Mouse (Mus musculus): ENCODE measurements around the gene Pitpnm1. TPM values are rescaled to one million over a fixed set of nuclear protein-coding genes. Genes with fewer than 3 reads are reported as not detected.

Pitpnm1 gene
- polyA plus RNA-seq, 1 experiment from 2014 or later = 18.9 TPM

- Histone ChIP-seq H3K27ac (ENCODE audit: low read length) (no peak overlapping the region), H3K9ac (replicated peaks; ENCODE audit: low read depth) (no peak overlapping the region), H3K27me3 (replicated peaks; ENCODE audit: insufficient read depth, low read length) (no peaks in the 10 kb centered on the region), H3K4me3 (ENCODE audit: low read depth, low read length) (no peak overlapping the region), H3K9me3 (ENCODE audit: low read length) (no peaks in the 10 kb centered on the region), H3K36me3 (ENCODE audit: insufficient read depth, low read length) (peaks cover 3% of the 10 kb centered on the region; the same call in 1 of the 2 replicates), H3K4me2 (replicated peaks; ENCODE audit: low read depth, low read length) (peak overlapping the region; percentile 79; the same call in 1 of the 2 replicates), H3K4me1 (ENCODE audit: insufficient read depth, low read depth, low read length) (peaks cover 12% of the 10 kb centered on the region; the same call in 1 of the 2 replicates)
- 92% methylated on average over 17 of the region's 17 CpGs for WGBS
- DNase-seq (ENCODE audit: low spot score) (no peak), ATAC-seq (no peak)
- TF ChIP-seq CTCF (IDR thresholded peaks at IDR 0.05) = no peak
These were observed 50.1 kb downstream of the Pitpnm1 start for GRCm38 (mm10) chr19:4149764-4150461.

DNA sequence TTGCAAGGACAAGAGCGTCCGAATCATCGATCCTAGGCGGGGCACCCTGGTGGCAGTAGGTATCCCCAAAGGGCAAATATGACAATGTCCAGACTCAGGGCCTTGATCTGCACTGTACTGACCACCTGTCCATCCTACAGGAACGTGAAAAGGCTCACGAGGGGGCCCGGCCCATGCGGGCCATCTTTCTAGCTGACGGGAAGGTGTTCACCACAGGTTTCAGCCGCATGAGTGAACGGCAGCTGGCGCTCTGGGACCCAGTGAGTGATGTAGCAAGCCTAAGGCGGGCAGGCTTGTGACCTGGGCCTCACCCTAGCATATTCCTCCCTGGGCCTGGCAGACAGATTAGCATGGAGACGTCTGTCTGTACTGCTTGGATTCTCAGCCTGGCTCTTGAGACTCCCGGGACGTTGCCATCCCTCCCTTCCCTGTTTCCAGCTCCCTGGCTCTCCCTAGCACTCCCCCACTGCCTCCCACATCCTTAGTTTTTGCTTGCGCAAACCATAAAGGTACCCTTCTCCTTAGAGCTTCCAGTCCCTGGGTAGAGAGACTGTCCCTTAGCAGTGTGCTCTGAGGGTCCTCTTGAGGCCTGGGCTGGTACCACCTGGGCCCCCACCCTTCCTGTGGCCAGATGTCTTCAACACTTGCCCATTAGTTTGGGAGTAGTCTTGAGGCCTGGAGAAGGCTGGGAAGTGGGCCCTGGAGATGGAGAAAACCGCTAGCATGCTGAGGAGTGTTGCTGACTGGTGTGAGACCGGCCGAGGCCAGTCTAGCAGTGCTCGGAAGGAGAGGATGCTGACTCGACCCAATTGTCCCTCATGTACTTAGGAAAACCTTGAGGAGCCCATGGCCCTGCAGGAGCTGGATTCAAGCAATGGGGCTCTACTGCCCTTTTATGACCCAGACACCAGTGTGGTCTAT is 51.0 kb downstream of the Pitpnm1 start:
- Histone ChIP-seq H3K9ac (replicated peaks; ENCODE audit: low read depth) (no peak overlapping the region), H3K4me3 (ENCODE audit: low read depth, low read length) (no peak overlapping the region), H3K9me3 (ENCODE audit: low read length) (no peaks in the 10 kb centered on the region), H3K4me1 (ENCODE audit: insufficient read depth, low read depth, low read length) (peaks cover 12% of the 10 kb centered on the region; the same call in 1 of the 2 replicates), H3K27ac (ENCODE audit: low read length) (no peak overlapping the region), H3K4me2 (replicated peaks; ENCODE audit: low read depth, low read length) (no peak overlapping the region), H3K36me3 (ENCODE audit: insufficient read depth, low read length) (peaks cover 3% of the 10 kb centered on the region; the same call in 1 of the 2 replicates), H3K27me3 (replicated peaks; ENCODE audit: insufficient read depth, low read length) (no peaks in the 10 kb centered on the region)
- 88% methylated on average over 22 of the region's 22 CpGs for WGBS
- ATAC-seq (no peak), DNase-seq (ENCODE audit: low spot score) (no peak)
- no peak for TF ChIP-seq CTCF (IDR thresholded peaks at IDR 0.05)
- no peak for TF ChIP-seq EP300 (IDR thresholded peaks at IDR 0.05)

GRCm38 (mm10) chr19:4151488-4151860 is 51.7 kb downstream of the Pitpnm1 start:
- H3K36me3 ChIP-seq (ENCODE audit: insufficient read depth, low read length) = peaks cover 5% of the 10 kb centered on the region; the same call in 1 of the 2 replicates

DNA sequence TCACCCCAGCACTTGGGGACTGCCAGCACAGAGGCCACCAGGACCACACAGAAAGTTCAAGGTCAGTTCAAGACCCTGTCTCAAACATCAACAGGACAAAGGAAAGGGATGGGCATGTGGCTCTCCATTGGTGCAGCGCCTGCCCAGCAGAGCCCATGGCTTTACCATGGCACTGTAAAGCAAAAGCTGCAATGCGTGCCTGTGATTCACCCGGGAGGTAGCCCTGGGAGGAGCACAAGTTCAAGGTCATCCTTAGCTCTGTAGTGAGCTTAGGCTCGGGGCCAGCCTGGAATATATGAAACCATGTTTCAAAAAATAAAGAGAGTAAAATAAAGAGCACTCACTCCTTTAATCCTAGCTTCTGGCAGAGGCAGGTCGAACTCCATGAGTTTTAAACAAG is 52.1 kb downstream of the Pitpnm1 start:
- H3K4me1 ChIP-seq (ENCODE audit: insufficient read depth, low read depth, low read length) = peaks cover 12% of the 10 kb centered on the region; the same call in 1 of the 2 replicates
- TF ChIP-seq EP300 (IDR thresholded peaks at IDR 0.05) = no peak
- TF ChIP-seq CTCF (IDR thresholded peaks at IDR 0.05) = no peak
- WGBS = 86% methylated on average over 5 of the region's 5 CpGs
- DNase-seq (ENCODE audit: low spot score) (no peak), ATAC-seq (no peak)
- H3K27me3 ChIP-seq (replicated peaks; ENCODE audit: insufficient read depth, low read length) = no peaks in the 10 kb centered on the region
- H3K4me3 ChIP-seq (ENCODE audit: low read depth, low read length) = no peak overlapping the region
- no peaks in the 10 kb centered on the region for H3K9me3 ChIP-seq (ENCODE audit: low read length)
- no peak overlapping the region for H3K27ac ChIP-seq (ENCODE audit: low read length)
- peaks cover 9% of the 10 kb centered on the region; the same call in 1 of the 2 replicates for H3K36me3 ChIP-seq (ENCODE audit: insufficient read depth, low read length)
- no peak overlapping the region for H3K4me2 ChIP-seq (replicated peaks; ENCODE audit: low read depth, low read length)
- no peak overlapping the region for H3K9ac ChIP-seq (replicated peaks; ENCODE audit: low read depth)

More at GRCm38 (mm10) chr19:4151488-4151860, 51.7 kb downstream of the Pitpnm1 start:
- Histone ChIP-seq H3K27me3 (replicated peaks; ENCODE audit: insufficient read depth, low read length) (no peaks in the 10 kb centered on the region), H3K27ac (ENCODE audit: low read length) (no peak overlapping the region), H3K9ac (replicated peaks; ENCODE audit: low read depth) (no peak overlapping the region), H3K9me3 (ENCODE audit: low read length) (no peaks in the 10 kb centered on the region), H3K4me3 (ENCODE audit: low read depth, low read length) (no peak overlapping the region), H3K4me2 (replicated peaks; ENCODE audit: low read depth, low read length) (no peak overlapping the region), H3K4me1 (ENCODE audit: insufficient read depth, low read depth, low read length) (peaks cover 12% of the 10 kb centered on the region; the same call in 1 of the 2 replicates)
- TF ChIP-seq EP300 (IDR thresholded peaks at IDR 0.05) (no peak), CTCF (IDR thresholded peaks at IDR 0.05) (no peak)
- DNase-seq (ENCODE audit: low spot score) = no peak
- ATAC-seq = no peak
- 70% methylated on average over 5 of the region's 5 CpGs for WGBS

GRCm38 (mm10) chr19:4152445-4153231 is 52.8 kb downstream of the Pitpnm1 start:
- TF ChIP-seq EP300 (IDR thresholded peaks at IDR 0.05) (no peak), CTCF (IDR thresholded peaks at IDR 0.05) (no peak)
- Histone ChIP-seq H3K4me2 (replicated peaks; ENCODE audit: low read depth, low read length) (no peak overlapping the region), H3K4me3 (ENCODE audit: low read depth, low read length) (no peak overlapping the region), H3K27me3 (replicated peaks; ENCODE audit: insufficient read depth, low read length) (no peaks in the 10 kb centered on the region), H3K9me3 (ENCODE audit: low read length) (no peaks in the 10 kb centered on the region), H3K36me3 (ENCODE audit: insufficient read depth, low read length) (peaks cover 13% of the 10 kb centered on the region; the same call in 1 of the 2 replicates), H3K4me1 (ENCODE audit: insufficient read depth, low read depth, low read length) (peaks cover 10% of the 10 kb centered on the region; the same call in 1 of the 2 replicates), H3K9ac (replicated peaks; ENCODE audit: low read depth) (no peak overlapping the region), H3K27ac (ENCODE audit: low read length) (no peak overlapping the region)
- 78% methylated on average over 8 of the region's 8 CpGs for WGBS
- DNase-seq (ENCODE audit: low spot score) (no peak), ATAC-seq (no peak)

All from lung, postnatal 0 days (tissue).